Mouse (Mus musculus) megakaryocyte, embryonic 14.5 days (primary cell): Measurements from ENCODE around the gene Kif26b.

Experiments
- FLI1 ChIP-seq: IDR thresholded peaks from 2 replicates; pipeline ENCODE4 v1.6.1; 2012; ENCODE audit warnings: low read length, inconsistent platforms, mixed read lengths
- GATA1 ChIP-seq: IDR thresholded peaks from 3 replicates; pipeline ENCODE4 v1.6.1; 2012; ENCODE audit warnings: mixed read lengths, low read length, inconsistent platforms, borderline replicate concordance

GRCm38 (mm10) chr1:178571009-178571408, 42.1 kb downstream of the Kif26b start:
- TF ChIP-seq GATA1 (no peak), FLI1 (no peak)
